Mouse (Mus musculus) cerebellum, adult (tissue): ENCODE results near the gene Strip1.

ENCODE experiments used
- ATAC-seq: cut with Nextera tagmentation; 2 replicates; pipeline ENCODE4 v1.9.2; 2017; ENCODE audit warnings: mild to moderate bottlenecking, moderate library complexity, mixed read lengths; ENCODE audit not compliant: insufficient number of reproducible peaks, low FRiP score, low TSS enrichment

Strip1 gene

GRCm38 (mm10) chr3:107595264-107595937 lies 36.1 kb downstream of the Strip1 start:
- no peak for ATAC-seq

- no peak for ATAC-seq
Measured at GRCm38 (mm10) chr3:107594662-107595263, 36.7 kb downstream of the Strip1 start, which contains the start of gene Alx3. TSS of gene Alx3 (plus strand) at chr3:107595031.

GRCm38 (mm10) chr3:107593632-107594031 lies 37.9 kb downstream of the Strip1 start:
- ATAC-seq = no peak

- ATAC-seq = no peak
Measured at GRCm38 (mm10) chr3:107591612-107592011, 39.9 kb downstream of the Strip1 start.

- no peak for ATAC-seq
Measured at GRCm38 (mm10) chr3:107586504-107586903, 45.0 kb downstream of the Strip1 start.

- no peak for ATAC-seq
Measured at GRCm38 (mm10) chr3:107583893-107584292, 47.6 kb downstream of the Strip1 start.

GRCm38 (mm10) chr3:107582875-107583767 lies 48.4 kb downstream of the Strip1 start:
- ATAC-seq = no peak

GRCm38 (mm10) chr3:107582130-107582874 lies 49.2 kb downstream of the Strip1 start:
- ATAC-seq = no peak

GRCm38 (mm10) chr3:107581103-107582010 lies 50.1 kb downstream of the Strip1 start:
- no peak for ATAC-seq

- ATAC-seq = no peak
Measured at GRCm38 (mm10) chr3:107579466-107579865, 52.0 kb downstream of the Strip1 start.

- no peak for ATAC-seq
Measured at GRCm38 (mm10) chr3:107577810-107578390, 53.6 kb downstream of the Strip1 start.

GRCm38 (mm10) chr3:107576807-107577206 lies 54.7 kb downstream of the Strip1 start:
- ATAC-seq = no peak

- no peak for ATAC-seq
Measured at GRCm38 (mm10) chr3:107571205-107571604, 60.3 kb downstream of the Strip1 start.

- ATAC-seq = no peak
Measured at GRCm38 (mm10) chr3:107568721-107569120, 62.8 kb downstream of the Strip1 start.

- no peak for ATAC-seq
Measured at GRCm38 (mm10) chr3:107567766-107568165, 63.7 kb downstream of the Strip1 start.

- ATAC-seq = no peak
Measured at GRCm38 (mm10) chr3:107565331-107565730, 66.2 kb downstream of the Strip1 start.

- ATAC-seq = no peak
Measured at GRCm38 (mm10) chr3:107563880-107564279, 67.6 kb downstream of the Strip1 start.

GRCm38 (mm10) chr3:107562591-107562990 lies 68.9 kb downstream of the Strip1 start:
- no peak for ATAC-seq
